Mouse (Mus musculus) megakaryocyte, embryonic 14.5 days (primary cell): ENCODE data around the gene Nudt22.

Source experiments
- FLI1 ChIP-seq: IDR thresholded peaks from 2 replicates; pipeline ENCODE4 v1.6.1; 2012; ENCODE audit warnings: low read length, inconsistent platforms, mixed read lengths
- GATA1 ChIP-seq: IDR thresholded peaks from 3 replicates; pipeline ENCODE4 v1.6.1; 2012; ENCODE audit warnings: mixed read lengths, low read length, inconsistent platforms, borderline replicate concordance

- TF ChIP-seq GATA1 (no peak), FLI1 (no peak)
These were observed 10.6 kb downstream of the Nudt22 start for GRCm38 (mm10) chr19:6985300-6985699.
